Mouse (Mus musculus) kidney, embryonic 16.5 days (tissue): ENCODE data around the gene Abce1. TPM values are rescaled to one million over a fixed set of nuclear protein-coding genes. Genes with fewer than 3 reads are reported as not detected.
"Not testable (repeated sequence)": the region's sequence is repeated elsewhere in the genome, so short reads cannot be mapped to it uniquely, and the experiment has no call there.

Experiments used
- ATAC-seq: fragments of 200-750 bp; cut with Nextera tagmentation; 2 replicates; pipeline ENCODE4 v1.8.0; 2017; ENCODE audit warnings: moderate TSS enrichment; ENCODE audit not compliant: low FRiP score, low TSS enrichment
- H3K27ac ChIP-seq: fragments of 300-500 bp; sonication (generic); 2 replicates; pipeline ENCODE4 v1.5.1; 2014; ENCODE audit warnings: low read length
- H3K27me3 ChIP-seq: fragments of 300-500 bp; sonication (generic); 2 replicates; pipeline ENCODE4 v1.6.1; 2014; ENCODE audit warnings: low read length, control low read depth, mixed read lengths; ENCODE audit not compliant: insufficient read depth
- H3K36me3 ChIP-seq: fragments of 300-500 bp; sonication (generic); 2 replicates; pipeline ENCODE4 v1.6.1; 2014; ENCODE audit warnings: low read length, control low read depth, mixed read lengths; ENCODE audit not compliant: insufficient read depth
- H3K4me1 ChIP-seq: fragments of 300-500 bp; sonication (generic); 2 replicates; pipeline ENCODE4 v1.6.1; 2014; ENCODE audit warnings: low read length, control low read depth, mixed read lengths; ENCODE audit not compliant: insufficient read depth
- H3K4me2 ChIP-seq: fragments of 300-500 bp; sonication (generic); replicated peaks from 2 replicates; pipeline ENCODE4 v1.6.1; 2014; ENCODE audit warnings: low read depth, low read length
- H3K4me3 ChIP-seq: fragments of 300-500 bp; sonication (generic); 2 replicates; pipeline ENCODE4 v1.5.1; 2014; ENCODE audit warnings: mild to moderate bottlenecking, low read length
- H3K9ac ChIP-seq: fragments of 300-500 bp; sonication (generic); replicated peaks from 2 replicates; pipeline ENCODE4 v1.6.1; 2014; ENCODE audit warnings: low read length
- H3K9me3 ChIP-seq: fragments of 300-500 bp; sonication (generic); 2 replicates; pipeline ENCODE4 v1.6.1; 2016; ENCODE audit warnings: low read length, control low read depth
- WGBS: fragments of 180-500 bp; shearing (Covaris S2); extraction: QIAGEN DNeasy Blood & Tissue Kit; methylation state at CpG from one replicate; pipeline ENCODE4 v1.1.7; 2014; 5-methylcytosine and 5-hydroxymethylcytosine counted together
- polyA plus RNA-seq: library from polyadenylated mRNA; unstranded; fragments of >200 nt; fragmentation: Nextera tagmentation; extraction: Ambion mirVana; gene quantifications from 2 replicates; pipeline ENCODE4 v1.2.1, GENCODE M21; 2015

Gene Abce1
- polyA plus RNA-seq, 1 experiment from 2014 or later = 105 TPM

DNA sequence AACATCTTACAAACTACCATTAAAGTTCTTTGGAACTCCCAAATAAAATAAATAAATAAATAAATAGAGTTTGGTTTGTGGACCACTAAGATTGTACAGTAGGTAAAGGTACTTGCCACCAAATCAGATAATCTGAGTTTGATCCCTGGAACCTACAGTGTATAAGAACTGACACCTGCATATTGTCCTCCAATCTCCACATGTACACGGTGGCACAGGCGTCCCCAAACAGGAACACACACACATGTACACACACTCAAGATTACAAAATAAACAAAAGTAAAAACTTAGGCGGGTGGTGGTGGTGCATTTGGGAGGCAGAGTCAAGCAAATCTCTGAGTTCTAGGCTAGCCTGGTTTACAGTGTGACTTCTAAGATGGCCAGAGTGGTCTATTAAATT is 4.9 kb downstream of the Abce1 start:
- H3K9ac ChIP-seq = no peak overlapping the region
- 0 out of 2 replicates have a peak, but pooled peaks cover 5% of the 10 kb centered on the region for H3K4me1 ChIP-seq
- no peaks in the 10 kb centered on the region for H3K9me3 ChIP-seq
- H3K4me3 ChIP-seq = no peak overlapping the region
- peaks cover 38% of the 10 kb centered on the region for H3K36me3 ChIP-seq
- no peak overlapping the region for H3K27ac ChIP-seq
- WGBS = 90% methylated on average over 3 of the region's 3 CpGs
- H3K27me3 ChIP-seq = no peaks in the 10 kb centered on the region
- no peak for ATAC-seq
- no peak overlapping the region for H3K4me2 ChIP-seq

GRCm38 (mm10) chr8:79692531-79692930 is 19.0 kb downstream of the Abce1 start:
- Histone ChIP-seq H3K4me2 (no peak overlapping the region), H3K36me3 (peaks cover 50% of the 10 kb centered on the region), H3K27me3 (no peaks in the 10 kb centered on the region), H3K9me3 (no peaks in the 10 kb centered on the region), H3K27ac (no peak overlapping the region), H3K4me3 (no peak overlapping the region), H3K4me1 (no peaks in the 10 kb centered on the region), H3K9ac (no peak overlapping the region)
- 87% methylated on average over 2 of the region's 2 CpGs for WGBS
- ATAC-seq = no peak

DNA sequence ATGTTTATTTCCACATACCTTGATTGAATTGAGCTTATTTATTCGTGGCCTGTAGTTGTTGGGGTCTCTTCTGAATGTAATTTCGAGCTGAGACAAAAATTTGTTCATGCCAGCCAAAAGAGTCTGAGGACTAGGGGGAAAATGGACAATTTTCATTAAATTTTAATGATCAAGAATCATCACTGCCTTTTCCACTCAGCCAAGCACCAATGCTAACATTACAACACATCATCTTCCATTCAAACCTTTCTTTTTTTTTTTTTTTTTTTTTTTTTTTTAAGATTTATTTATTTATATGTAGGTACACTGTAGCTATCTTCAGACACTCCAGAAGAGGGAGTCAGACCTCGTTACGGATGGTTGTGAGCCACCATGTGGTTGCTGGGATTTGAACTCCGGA is 25.6 kb downstream of the Abce1 start:
- 93% methylated on average over 5 of the region's 5 CpGs for WGBS
- not testable (repeated sequence) for H3K9me3 ChIP-seq, H3K9ac ChIP-seq, H3K4me1 ChIP-seq, H3K27ac ChIP-seq, H3K4me3 ChIP-seq, H3K4me2 ChIP-seq, ATAC-seq, H3K27me3 ChIP-seq
- peaks cover 62% of the 10 kb centered on the region for H3K36me3 ChIP-seq

DNA sequence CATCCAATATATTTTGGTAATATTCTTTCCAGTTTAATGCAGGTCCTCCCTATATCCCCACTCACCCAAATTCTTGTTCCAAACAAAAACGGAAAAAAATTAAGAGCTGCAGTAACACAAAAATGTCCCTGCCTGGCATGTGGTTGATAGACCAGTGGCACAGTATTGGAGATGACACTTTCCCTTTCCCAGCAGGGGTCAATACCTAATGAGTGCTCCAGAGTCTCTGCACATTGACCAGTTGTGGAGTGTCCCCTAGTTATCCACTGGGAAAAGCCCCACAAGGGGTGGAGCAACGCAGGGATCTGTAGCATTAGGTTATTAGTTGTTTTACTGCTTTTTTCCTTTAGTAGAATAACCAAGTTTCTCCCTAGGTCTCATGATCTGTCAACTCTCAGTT is 30.6 kb downstream of the Abce1 start:
- no peak overlapping the region for H3K27ac ChIP-seq
- H3K4me1 ChIP-seq = 0 out of 2 replicates have a peak, but pooled peaks cover 5% of the 10 kb centered on the region
- ATAC-seq = peak; percentile 76; the same call in 1 of the 2 replicates
- peak overlapping the region; percentile 57 for H3K9ac ChIP-seq
- H3K4me2 ChIP-seq = peak overlapping the region; percentile 70
- H3K9me3 ChIP-seq = no peaks in the 10 kb centered on the region
- no peaks in the 10 kb centered on the region for H3K27me3 ChIP-seq
- peak overlapping the region; percentile 49 for H3K4me3 ChIP-seq
- 31% methylated on average over 2 of the region's 2 CpGs for WGBS
- peaks cover 28% of the 10 kb centered on the region for H3K36me3 ChIP-seq

DNA sequence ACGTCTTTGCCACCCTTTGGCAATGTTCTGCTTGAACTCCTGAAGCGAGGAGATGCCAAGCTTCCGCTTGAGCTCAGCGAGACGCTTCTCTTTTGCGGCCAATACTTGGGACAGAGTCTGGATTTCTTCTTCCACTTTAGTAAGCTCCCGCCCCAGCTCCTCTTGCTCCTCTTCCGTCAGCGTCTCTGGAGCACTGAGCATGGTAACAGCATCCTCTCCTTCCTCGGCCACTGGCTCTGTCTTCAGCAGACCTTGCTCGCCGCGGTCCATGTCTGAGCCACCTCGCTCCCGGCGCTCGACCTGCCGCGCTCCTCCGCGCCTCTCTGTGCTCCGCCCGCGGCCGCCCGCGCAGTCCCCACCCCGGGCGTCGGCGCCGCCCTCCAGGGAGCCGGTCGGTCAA is 31.0 kb downstream of the Abce1 start:
- Histone ChIP-seq H3K4me2 (peak overlapping the region; percentile 70), H3K9ac (peak overlapping the region; percentile 57), H3K27me3 (no peaks in the 10 kb centered on the region), H3K27ac (no peak overlapping the region), H3K36me3 (peaks cover 28% of the 10 kb centered on the region), H3K9me3 (no peaks in the 10 kb centered on the region), H3K4me1 (0 out of 2 replicates have a peak, but pooled peaks cover 5% of the 10 kb centered on the region), H3K4me3 (peak overlapping the region; percentile 49)
- 8% methylated on average over 33 of the region's 34 CpGs for WGBS
- peak; percentile 88 for ATAC-seq

DNA sequence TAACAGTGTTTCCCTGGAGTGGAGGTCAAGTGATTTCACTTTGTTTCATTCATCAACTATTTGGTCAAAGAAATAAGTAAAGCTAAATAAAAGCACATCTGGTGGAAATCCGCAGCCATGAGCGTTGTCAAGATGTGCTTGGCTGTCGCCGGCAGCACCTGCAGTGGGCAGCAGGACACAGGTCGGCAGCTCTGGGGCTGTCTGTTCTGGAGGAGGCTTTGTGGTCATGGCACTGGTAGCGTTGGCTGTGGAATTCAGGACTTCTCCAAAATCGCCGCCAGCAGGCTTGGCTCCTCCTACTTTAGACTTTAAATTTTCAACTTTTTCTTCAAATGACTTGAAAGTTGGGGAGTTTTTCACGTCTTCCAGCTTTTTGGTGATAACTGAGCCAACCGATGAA is 31.5 kb downstream of the Abce1 start:
- not testable (repeated sequence) for H3K27ac ChIP-seq, H3K4me1 ChIP-seq, ATAC-seq, H3K27me3 ChIP-seq, H3K9me3 ChIP-seq
- Histone ChIP-seq H3K4me3 (peak overlapping the region; percentile 49), H3K4me2 (peak overlapping the region; percentile 70), H3K9ac (peak overlapping the region; percentile 57), H3K36me3 (peaks cover 26% of the 10 kb centered on the region)
- WGBS = 46% methylated on average over 10 of the region's 10 CpGs

GRCm38 (mm10) chr8:79679005-79679404 is 32.5 kb downstream of the Abce1 start:
- 0 out of 2 replicates have a peak, but pooled peaks cover 5% of the 10 kb centered on the region for H3K4me1 ChIP-seq
- no peaks in the 10 kb centered on the region for H3K9me3 ChIP-seq
- no peak overlapping the region for H3K9ac ChIP-seq
- H3K27ac ChIP-seq = no peak overlapping the region
- no peaks in the 10 kb centered on the region for H3K27me3 ChIP-seq
- no peak overlapping the region for H3K4me3 ChIP-seq
- H3K36me3 ChIP-seq = peaks cover 18% of the 10 kb centered on the region
- no peak for ATAC-seq
- 69% methylated on average over 5 of the region's 5 CpGs for WGBS
- no peak overlapping the region for H3K4me2 ChIP-seq

DNA sequence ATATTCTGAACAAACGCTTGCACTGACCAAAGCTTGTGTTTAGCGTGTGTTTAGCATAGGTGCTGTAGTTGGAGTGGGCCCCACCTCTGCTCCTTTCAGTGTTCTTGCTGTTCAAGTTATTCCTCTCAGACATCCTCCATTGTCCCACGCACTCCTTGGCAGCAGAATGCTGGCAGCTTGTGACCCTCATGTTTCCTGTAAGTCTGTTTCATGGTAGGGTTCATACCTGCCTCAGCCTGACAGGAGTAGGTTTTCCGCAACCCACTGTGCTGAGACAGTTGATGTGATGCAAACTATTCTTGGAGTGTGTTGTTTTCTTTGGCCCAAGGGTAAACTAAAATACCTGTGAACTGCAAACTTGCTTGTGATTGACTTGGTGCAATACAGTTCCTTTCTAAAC is 35.1 kb downstream of the Abce1 start:
- Histone ChIP-seq H3K4me3 (no peak overlapping the region), H3K27me3 (no peaks in the 10 kb centered on the region), H3K27ac (no peak overlapping the region), H3K4me2 (no peak overlapping the region), H3K9ac (no peak overlapping the region), H3K4me1 (0 out of 2 replicates have a peak, but pooled peaks cover 5% of the 10 kb centered on the region), H3K9me3 (no peaks in the 10 kb centered on the region), H3K36me3 (peaks cover 22% of the 10 kb centered on the region)
- no peak for ATAC-seq
- WGBS = 77% methylated on average over 4 of the region's 4 CpGs

DNA sequence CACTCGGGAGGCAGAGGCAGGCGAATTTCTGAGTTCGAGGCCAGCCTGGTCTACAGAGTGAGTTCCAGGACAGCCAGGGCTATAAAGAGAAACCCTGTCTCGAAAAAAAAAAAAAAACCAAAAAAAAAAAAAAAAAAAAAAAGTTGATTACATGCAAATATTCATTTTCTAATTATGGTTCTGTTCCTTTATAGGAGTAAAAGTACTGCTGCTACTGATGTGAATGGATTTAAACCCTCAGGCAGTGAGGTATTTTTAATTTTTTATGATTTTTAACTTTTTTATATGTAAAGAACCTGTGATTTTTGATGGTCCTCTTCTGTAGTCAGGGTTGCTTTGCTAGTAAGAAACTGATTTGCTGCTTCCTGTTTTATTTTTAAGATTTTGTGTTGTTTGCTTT is 52.8 kb downstream of the Abce1 start:
- not testable (repeated sequence) for H3K27ac ChIP-seq, H3K4me1 ChIP-seq, H3K9me3 ChIP-seq, H3K4me2 ChIP-seq, ATAC-seq, H3K4me3 ChIP-seq, H3K9ac ChIP-seq, H3K27me3 ChIP-seq
- WGBS = 90% methylated on average over 3 of the region's 4 CpGs
- H3K36me3 ChIP-seq = peaks cover 46% of the 10 kb centered on the region

DNA sequence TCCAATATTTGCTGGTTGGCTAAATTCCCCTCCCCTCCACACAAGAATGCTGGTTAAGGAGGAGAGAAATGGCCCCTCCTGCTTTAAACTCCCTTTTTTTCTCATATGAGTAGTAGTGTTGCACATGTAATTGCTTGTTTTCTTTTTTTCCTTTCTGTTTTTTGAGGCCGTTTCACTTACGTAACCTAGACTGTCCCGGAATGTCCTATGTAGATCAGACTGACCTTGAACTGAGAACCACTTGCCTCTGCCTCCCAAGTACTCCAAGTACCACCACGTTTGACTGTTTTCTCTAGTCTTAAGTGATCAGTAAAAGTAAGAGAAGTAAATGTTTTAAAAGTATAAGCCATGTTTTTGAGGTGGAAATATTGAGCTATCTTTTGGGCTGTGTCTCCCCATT is 57.8 kb downstream of the Abce1 start:
- no peaks in the 10 kb centered on the region for H3K9me3 ChIP-seq
- H3K9ac ChIP-seq = no peak overlapping the region
- peaks cover 38% of the 10 kb centered on the region for H3K36me3 ChIP-seq
- H3K4me3 ChIP-seq = no peak overlapping the region
- no peaks in the 10 kb centered on the region for H3K4me1 ChIP-seq
- H3K27me3 ChIP-seq = no peaks in the 10 kb centered on the region
- no peak overlapping the region for H3K4me2 ChIP-seq
- WGBS = 87% methylated on average over 4 of the region's 4 CpGs
- H3K27ac ChIP-seq = no peak overlapping the region
- no peak for ATAC-seq
